Mouse (Mus musculus): ENCODE data around the gene Ccdc163.

Ccdc163 gene

DNA sequence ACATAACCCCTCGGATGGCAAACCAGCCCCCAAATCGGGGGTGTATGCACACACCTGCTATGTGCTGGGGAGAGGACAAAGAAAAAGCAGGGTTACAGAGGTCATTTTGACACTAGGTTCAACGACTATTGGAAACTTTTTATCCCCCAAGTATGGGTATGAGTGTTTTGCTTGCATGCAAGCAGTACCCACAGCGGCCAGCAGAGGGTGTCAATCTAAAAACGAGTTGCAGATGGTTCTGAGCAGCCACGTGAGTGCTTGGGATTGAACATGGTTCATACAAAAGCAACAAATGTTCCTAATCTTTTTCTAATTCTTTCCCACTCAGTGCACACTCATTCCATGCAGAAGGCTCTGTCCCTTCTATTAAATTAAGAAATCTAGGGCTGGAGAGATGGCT, 4.5 kb upstream of the Ccdc163 start:
- peak; percentile 92 for DNase-seq (ENCODE audit: low read depth, low spot score)

DNA sequence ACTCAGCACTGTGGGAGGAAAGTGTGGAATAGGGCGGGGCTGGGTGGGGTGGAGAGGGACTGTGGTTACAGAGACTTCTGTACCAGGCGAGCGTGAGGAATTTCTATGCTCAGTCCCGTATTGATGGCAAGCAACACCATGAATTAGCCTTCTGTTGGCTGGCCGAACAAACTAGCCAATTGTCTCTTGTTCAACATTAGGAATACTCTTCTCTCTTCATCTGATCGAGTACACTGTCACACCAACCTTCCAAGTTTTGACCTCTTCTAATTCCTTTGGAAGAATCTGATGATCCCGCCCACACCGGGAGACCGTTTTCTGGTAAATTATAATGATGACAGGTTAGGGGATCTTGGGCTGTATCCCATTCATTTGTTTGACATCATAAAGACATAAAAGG, 643 bp upstream of the Ccdc163 start:
- no peak for DNase-seq (ENCODE audit: low read depth, low spot score)

DNA sequence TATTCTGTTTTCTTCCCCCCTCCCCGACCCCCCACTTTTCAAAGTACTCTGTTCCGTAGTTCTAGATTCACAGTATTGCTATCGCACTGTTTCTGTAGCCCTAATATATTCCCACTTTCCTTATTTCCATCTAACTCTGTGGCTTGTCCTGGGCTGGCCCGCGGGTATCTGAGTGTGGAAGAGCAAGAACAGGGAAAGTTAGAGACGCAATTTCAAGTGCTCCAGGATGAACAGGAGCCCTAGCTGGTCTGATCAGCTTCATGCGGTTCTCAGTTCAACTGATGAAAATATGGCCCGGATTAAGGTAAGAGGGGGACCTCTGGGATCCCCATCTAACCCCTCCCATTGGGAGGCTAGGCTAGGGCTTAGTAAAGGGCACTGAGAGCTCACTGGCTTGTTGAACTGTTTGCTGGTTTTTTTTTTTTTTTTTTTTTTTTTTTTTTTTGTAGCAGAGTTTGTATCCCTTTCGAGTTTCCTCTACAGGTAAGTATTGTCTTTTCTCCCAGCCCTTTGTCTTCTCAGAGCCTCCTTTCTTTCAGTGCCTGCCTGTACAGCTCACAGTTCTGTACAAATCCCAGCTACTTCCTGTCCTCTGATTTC, 582 bp downstream of the Ccdc163 start:
- DNase-seq (ENCODE audit: low read depth, low spot score): no peak

DNA sequence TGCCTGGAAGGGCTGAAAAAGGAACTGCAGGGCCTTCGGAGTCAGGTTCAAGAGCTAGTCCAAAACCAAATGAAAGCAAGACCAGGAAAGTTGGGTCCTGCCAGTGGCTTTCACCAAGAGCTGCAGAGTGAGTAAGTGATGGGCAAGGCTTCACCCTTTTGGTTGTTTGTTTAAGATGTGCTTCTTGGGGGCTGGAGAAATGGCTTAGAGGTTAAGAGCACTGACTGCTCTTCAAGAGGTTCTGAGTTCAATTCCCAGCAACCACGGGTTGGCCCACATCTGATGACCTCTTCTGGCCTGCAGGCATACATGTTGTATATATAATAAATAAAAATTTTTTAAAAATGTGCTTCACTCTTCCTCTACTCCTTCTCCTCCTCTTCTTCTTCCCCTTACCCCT, 1.8 kb downstream of the Ccdc163 start:
- no peak for DNase-seq (ENCODE audit: low read depth, low spot score)

DNA sequence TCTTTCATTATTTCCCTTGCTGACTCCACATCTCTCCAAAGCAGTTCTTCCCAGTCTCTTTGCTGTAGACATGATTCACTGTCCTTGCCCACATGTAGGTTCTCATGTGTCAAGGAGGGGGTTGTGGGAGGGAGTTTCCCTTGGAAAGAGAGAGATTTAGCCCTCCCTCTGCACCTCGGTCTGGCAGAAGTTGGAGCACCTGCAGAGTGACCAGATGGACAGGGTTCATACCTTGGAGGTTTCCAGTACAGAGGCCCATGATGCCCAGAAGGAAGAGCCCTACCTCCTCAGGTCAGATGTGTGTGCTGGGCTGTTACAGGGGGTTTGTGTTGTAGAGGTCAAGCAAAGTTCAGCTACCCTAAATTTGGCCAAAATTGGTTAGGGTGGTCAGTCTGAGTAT, 4.2 kb downstream of the Ccdc163 start:
- DNase-seq (ENCODE audit: low read depth, low spot score): no peak

DNA sequence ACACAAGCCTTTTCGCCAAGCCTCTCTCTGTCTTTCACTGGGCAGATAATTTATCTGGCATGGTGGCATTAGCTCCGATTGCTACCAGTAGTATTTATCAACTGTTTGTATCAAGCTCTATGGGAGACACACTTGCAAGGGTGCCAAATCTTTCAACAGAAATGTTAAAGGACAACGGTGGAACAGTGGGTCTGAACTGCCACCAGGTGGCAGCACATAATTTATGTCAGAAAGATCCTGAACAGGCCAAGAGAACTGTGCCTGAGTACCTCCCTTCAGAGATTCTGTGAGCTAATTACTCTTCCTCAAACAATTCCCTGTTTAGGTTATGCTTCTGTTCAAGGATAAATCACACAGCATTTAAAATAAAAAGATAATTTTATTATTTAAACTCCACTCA, 11.1 kb downstream of the Ccdc163 start:
- DNase-seq (ENCODE audit: low read depth, low spot score): peak; percentile 92

DNA sequence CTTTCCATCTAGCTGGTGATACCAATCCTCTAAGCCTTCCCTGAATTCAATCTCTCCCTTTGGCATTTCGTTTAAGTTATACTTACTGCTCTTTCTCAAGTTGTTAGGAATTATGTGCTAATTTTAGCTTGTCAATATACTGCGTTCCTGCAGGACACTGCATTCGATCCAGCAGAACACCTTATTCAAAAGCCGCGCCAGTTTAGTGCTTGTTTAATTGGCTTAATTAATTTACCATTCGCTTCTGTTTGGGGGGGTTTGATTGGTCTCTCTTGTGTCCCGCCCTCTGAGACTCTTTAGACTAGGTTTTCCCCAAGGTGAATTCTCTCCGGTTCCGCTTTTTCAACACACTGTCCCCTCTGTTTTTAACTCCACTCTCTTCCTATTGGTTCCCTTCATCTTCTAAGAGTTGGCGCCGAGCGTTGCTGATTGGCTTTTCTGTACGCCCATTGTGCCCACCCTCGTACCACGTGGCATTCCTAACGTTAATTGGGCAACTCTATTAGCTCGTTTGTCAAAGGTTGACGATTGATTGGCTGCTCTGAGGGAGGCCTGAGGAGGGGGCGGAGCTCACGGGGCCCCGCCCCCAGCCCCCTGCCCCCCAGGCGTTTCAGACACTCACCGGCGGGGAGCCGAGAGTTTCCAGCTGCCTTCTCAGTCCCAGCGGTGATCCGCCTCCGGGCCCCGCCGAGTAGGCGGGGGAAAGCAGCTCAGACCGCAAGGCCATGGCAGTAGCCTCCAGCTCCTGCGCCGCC, 12.2 kb downstream of the Ccdc163 start, which contains the start of gene Tesk2:
Gene Tesk2, plus strand, starts transcription at position 606 of the 755 bp plus-strand sequence.
- peak; percentile 99 for DNase-seq (ENCODE audit: low read depth, low spot score)

DNA sequence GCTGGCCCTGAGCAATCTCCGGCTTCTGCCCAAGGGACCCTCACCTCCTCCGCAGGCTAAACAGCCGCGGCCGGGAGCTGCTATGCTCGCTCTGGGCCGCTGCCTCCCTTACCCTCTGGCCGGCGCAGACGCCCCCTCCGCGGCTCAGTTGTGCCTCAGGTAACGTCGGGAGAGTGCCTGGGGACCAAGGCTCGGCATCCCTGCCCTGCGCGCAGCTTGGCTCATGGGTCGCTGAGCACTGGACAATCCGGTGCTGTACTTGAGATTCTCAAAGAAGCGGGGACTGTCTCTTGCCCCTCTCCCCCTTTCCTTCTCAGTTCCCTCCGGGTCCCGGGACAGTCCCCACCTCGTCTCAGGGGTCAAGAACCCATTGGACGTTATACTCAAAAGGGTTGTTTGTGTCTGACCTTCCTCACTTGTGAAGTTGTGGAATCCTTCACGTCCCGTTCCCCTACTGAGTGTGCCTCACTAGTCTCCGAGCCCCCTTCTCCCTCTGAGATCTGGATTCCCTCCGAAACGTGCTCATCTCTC, 12.9 kb downstream of the Ccdc163 start:
- DNase-seq (ENCODE audit: low read depth, low spot score): no peak

DNA sequence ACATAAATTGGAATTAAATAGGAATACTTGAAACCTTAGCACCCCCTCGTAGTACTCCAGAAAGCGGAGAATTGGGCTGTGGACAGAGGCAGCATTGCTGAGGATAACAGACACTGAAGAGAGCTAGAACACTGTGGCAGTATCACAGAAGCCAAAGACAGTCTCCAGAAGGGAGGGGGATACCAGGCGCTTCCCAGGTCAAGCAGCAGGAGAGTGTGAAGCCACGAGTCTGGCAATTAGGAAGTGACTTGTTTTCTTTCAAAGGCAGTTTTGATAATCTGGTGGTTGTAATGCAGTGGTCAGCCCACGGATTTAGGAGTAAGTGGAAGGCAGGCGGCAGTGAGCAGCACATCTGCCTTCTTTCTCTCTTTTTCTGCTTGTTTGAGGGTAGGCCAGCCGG, 13.9 kb downstream of the Ccdc163 start:
- peak; percentile 51 for DNase-seq (ENCODE audit: low read depth, low spot score)

DNA sequence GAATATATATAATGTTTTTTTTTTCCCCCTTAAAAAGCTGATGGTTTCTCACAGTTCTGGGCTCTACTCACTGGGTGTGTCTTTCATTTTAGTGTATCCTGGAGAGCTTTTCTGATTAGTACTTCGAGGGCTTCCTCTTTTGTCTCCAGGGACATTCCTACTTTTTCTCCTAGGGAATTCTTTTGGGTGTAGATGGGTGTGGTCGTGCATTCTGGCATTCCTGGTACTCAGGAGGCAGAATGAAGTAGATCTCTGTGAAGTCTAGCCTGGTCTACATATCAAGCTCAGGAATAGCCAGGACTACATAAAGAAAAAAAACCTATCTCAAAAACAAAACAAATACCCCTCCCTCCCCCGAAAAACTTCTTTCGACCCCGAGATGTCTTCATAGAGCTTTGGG, 17.1 kb downstream of the Ccdc163 start:
- DNase-seq (ENCODE audit: low read depth, low spot score): peak; percentile 93

DNA sequence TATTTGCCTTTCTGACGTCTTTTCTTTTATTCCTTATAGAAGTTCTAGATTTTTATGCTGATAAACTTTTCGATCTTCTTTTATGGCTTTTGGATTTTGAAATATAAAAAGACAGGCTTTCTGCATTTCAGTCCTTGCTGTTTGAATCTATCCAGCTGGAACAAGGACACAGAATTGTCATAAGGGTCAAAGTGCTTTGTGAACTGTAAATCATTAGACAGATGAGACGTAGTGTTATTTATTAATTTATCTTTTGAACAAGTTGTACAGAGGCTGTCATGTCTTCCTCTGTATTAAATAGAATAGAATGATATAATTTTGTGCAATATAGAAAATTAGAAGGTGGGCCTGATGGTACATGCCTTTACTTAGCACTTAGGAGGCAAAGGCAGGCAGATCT, 19.1 kb downstream of the Ccdc163 start:
- DNase-seq (ENCODE audit: low read depth, low spot score): no peak

DNA sequence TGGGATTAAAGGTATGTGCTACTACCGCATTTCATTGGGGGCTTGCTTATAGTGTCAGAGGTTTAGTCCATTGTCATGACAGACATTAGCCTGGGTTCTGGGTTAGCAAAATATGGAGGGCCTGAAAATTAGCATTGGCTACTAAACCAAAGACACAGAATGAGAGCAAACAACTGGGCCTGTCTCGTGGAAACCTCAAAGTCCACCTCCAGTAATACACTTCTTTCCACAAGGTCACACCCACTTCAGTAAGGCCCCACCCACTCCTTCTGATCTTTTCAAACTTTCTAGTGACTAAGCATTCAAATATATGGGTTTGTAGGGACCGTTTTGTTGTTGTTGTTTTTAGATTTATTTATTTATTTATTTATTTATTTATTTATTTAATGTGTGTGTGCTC, 21.2 kb downstream of the Ccdc163 start:
- DNase-seq (ENCODE audit: low read depth, low spot score): no peak

DNA sequence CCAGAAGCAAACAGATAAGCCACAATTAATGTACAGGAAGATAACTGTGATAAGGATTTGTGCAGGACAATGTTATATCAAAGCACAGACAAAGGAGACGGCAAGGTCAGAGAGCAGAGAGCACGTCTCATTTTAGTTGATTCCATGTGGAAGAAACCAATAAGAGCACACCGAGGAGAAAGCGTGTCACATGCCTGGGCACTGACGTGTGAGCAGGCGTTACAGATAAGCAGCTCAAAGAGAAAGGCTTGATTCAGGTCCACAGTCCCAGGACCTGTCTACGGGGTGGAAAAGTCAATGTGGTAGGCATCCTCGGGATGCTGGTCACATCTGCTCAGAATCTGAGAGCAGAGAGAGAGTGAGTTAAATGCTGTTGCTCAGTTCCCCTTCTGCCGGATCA, 22.8 kb downstream of the Ccdc163 start:
- DNase-seq (ENCODE audit: low read depth, low spot score): peak; percentile 47

DNA sequence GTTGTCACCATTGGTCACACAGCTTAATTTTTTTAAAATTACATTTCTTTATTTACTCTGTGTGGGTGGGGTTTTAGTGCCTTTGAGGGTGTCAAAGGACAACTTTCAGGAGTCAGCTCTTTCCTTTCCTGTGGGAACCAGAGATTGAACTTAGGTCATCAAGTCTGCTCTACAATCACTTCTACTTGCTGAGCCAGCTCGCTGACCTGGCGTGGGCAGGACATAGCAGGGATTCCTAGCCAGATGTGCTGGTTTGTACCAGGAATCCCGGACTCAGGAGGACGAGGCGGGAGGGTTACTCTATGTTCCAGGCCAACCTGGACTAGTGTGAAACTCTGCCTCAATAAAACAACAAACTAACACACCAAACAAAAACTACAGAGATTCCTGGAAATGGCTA, 24.0 kb downstream of the Ccdc163 start:
- no peak for DNase-seq (ENCODE audit: low read depth, low spot score)

DNA sequence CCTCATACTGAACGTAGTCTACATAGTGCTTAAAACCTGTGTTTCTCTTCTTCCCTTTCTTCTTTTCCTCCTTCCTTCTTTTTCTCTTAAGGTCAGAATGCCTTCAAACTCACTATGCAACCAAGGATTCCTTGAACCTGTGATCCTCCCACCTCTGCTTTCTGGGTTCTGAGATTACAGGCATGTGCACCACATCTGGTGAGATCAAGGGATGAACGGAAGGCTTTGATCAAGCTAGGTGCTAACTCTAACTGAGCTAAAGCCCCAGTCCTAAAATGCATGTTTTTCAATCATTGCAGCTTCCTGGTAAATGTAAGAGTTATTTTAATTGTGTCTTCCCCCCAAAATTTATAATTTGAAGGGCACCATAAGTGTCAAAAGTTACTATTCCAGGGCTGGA, 26.7 kb downstream of the Ccdc163 start:
- DNase-seq (ENCODE audit: low read depth, low spot score): no peak

DNA sequence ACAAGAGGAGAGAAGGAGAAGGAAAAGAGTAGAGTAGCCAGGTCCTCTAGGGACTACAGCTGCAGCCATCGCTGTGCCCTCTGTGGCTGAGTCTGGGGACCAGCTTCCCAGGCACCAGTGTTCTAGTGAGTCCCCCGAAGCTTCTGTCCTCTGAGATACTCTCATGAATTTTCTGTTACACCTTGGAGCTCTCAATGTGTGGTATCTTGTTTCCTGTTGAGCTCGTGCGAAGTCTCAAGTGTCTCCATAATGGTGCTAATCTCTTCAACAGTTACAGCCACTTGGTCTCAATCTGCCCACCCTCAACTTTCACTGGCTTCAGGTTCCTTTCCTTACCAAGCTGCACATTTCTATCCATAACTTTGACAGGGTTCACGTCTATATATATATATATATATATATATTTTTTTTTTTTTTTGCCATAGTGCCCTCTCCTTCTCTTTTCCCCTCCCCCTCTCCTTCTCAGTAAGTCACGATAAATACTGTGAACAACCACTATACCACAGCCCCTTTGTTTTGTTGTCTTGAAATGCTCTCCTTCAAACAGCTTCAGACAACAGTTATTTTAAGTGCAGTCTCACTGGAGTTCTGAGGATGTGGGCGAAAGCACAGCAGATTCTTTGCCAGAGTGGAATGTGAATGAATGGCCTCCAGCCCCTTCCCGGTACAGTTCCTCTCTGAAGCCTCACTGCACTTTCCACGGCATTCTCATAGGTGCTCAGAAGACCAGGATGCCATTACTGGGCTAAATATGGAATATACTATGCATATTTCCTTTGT, 30.9 kb downstream of the Ccdc163 start:
- DNase-seq (ENCODE audit: low read depth, low spot score): no peak

DNA sequence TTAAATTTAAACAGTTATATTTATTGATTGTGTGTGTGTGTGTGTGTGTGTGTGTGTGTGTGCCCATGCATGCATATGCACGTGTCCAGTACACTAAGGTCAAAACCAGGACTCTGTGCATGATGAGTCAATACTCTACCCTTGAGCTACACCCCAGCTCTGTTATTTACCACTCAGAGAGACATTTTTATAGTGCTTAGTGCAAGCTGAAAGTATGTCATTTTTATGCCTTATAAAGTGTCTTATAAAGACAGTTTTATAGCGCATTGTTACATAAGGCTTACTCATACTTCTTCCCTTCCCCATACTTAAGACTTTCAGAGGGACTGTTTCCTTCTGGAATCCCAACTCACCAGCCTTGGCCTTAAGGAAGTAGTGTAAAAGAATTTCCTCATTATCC, 41.4 kb downstream of the Ccdc163 start:
- DNase-seq (ENCODE audit: low read depth, low spot score): no peak

DNA sequence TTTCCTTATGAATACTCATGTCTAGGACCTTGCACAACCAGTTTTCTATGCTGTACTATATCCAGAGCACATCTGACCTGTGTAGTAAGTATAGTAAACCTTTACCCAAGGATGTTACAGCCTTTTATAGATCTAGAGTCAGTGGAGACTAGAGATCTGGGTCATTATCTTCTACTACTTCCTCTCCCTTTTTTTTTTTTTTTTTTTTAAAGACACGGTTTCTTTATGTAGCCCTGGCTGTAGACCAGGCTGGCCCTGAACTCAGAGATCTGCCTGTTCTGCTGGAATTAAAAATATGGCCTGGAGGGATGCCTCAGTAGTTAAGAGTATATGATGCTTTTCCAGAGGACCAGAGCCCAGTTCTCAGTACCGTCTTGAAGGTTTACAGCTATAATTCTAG, 53.6 kb downstream of the Ccdc163 start:
- DNase-seq (ENCODE audit: low read depth, low spot score): no peak

DNA sequence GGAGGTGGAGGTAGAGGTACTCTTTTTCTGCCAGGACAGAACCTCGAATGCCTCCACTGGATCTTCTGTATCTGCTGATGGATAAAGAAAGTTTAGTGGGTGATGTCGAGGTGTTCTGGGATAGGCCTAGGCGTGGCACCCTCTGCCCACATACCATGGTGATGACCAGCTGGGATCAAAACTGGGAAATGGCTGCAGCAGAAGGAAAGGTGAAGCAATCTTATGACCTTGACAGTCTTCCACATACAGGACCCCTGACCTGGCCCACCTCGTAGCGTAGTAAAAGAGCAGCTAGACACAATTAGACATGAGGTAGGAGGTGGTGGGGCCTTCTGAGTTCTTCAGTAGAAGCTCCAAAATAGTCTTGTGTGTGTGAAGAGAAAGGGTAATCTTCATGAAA, 55.7 kb downstream of the Ccdc163 start:
- peak; percentile 37 for DNase-seq (ENCODE audit: low read depth, low spot score)

DNA sequence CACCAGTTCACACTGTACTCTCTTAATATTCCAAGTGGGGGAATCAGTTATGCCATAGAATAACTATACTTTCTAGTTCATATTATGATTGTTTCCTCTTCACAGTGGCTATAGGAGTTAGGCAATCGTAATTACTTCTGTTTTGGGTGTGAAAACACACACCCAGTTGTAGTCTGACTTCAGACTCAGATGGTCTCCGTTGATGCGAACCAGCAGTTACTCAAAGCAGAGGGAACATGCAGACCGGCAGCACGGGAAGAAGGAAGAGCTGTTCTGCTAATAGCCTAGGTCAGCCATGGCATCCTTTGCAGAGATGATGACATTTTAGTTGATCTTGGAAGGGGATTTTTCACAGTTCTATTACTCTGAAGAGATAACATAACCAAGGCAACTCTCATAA, 60.2 kb downstream of the Ccdc163 start:
- no peak for DNase-seq (ENCODE audit: low read depth, low spot score)

DNA sequence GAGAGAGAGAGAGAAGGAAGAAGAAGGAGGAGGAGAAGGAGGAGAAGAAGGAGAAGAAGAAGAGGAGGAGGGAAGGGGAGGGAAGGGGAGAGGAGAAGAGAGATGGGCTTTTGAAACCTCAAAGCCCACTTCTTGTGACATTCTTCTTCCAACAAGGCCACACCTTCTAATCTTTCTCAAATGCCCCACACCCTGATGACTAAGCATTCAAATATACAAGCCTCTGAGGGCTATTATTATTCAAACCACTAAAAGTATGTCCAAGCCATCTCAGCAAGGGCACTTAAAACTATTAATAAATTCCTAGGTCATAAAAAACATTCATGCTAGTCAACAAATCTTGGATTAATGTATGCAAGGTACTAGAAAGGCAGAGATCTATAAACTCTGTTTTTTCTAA, 60.8 kb downstream of the Ccdc163 start:
- no peak for DNase-seq (ENCODE audit: low read depth, low spot score)

DNA sequence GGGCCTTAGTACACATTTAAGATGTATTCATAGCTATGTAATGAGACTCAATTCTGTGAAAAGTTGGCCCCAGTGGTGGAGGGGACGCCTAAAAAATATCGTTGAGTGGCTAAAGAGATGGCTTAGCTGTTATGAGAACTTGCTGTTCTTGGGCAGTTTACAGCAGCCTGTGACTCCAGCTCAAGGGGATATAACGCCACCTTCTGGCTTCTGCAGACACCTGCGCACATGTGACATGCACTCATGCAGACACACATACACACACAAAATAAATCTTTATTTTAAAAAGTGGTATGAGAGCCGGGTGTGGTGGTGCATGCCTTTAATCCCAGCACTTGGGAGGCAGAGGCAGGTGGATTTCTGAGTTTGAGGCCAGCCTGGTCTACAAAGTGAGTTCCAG, 68.1 kb downstream of the Ccdc163 start:
- peak; percentile 55 for DNase-seq (ENCODE audit: low read depth, low spot score)

DNA sequence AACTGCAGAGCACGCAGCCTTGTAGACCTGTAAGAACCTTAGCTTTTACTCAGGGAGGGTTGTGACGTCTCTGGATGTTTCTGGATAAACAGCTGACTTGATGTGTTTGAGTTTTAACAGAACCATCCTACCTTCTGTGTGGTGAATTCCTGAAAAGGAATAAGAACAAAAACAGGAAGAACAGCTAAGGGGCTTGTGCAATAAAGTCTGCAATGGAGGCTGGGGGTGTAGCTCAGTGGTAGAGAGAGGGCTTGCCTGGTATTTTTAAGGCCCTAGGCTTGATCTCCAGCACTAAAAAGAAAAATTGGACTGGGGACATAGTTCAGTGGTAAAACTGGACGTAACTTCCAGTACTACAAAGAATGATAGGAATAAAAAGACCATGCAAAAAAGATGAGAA, 68.8 kb downstream of the Ccdc163 start:
- DNase-seq (ENCODE audit: low read depth, low spot score): no peak

All from ZHBTc4 (cell line).